Mouse (Mus musculus) ES-E14 (cell line): ENCODE measurements at regions not wholly inside any gene's neighbourhood (a gene's known extent, or its start where the extent isn't known, plus 50 kb on each side); places are given as distances from the start of the nearest gene placed in this dataset.

Source experiments
- CHD2 ChIP-seq: IDR thresholded peaks from 2 replicates; pipeline ENCODE4 v1.6.1; 2014; ENCODE audit warnings: mild to moderate bottlenecking, low read depth, low read length, inconsistent platforms
- HCFC1 ChIP-seq: IDR thresholded peaks from 2 replicates; pipeline ENCODE4 v1.6.1; 2012; ENCODE audit warnings: low read length, inconsistent platforms, borderline replicate concordance; ENCODE audit not compliant: insufficient read depth

GRCm38 (mm10) chr1:156996084-156996880, 56.9 kb upstream of the Ralgps2 start:
- TF ChIP-seq HCFC1 (no peak), CHD2 (no peak)
